Mouse (Mus musculus) liver, embryonic 12.5 days (tissue): Measurements from ENCODE around the gene Kifc1. TPM values are rescaled to one million over a fixed set of nuclear protein-coding genes. Genes with fewer than 3 reads are reported as not detected.

Source experiments
- ATAC-seq: fragments of 200-750 bp; cut with Nextera tagmentation; 2 replicates; pipeline ENCODE4 v1.8.0; 2017; ENCODE audit warnings: moderate number of reproducible peaks, mild to moderate bottlenecking, moderate library complexity
- H3K27ac ChIP-seq: fragments of 300-500 bp; sonication (generic); 2 replicates; pipeline ENCODE4 v1.5.1; 2016; ENCODE audit warnings: mild to moderate bottlenecking
- H3K27me3 ChIP-seq: fragments of 300-500 bp; sonication (generic); replicated peaks from 2 replicates; pipeline ENCODE4 v1.6.1; 2016; ENCODE audit warnings: mild to moderate bottlenecking, moderate library complexity
- H3K36me3 ChIP-seq: fragments of 300-500 bp; sonication (generic); 2 replicates; pipeline ENCODE4 v1.6.1; 2016; ENCODE audit warnings: mild to moderate bottlenecking, moderate library complexity
- H3K4me1 ChIP-seq: fragments of 300-500 bp; sonication (generic); 2 replicates; pipeline ENCODE4 v1.6.1; 2016
- H3K4me2 ChIP-seq: fragments of 300-500 bp; sonication (generic); 2 replicates; pipeline ENCODE4 v1.6.1; 2016; ENCODE audit warnings: mild to moderate bottlenecking, moderate library complexity
- H3K4me3 ChIP-seq: fragments of 300-500 bp; sonication (generic); 2 replicates; pipeline ENCODE4 v1.5.1; 2016; ENCODE audit warnings: mild to moderate bottlenecking, moderate library complexity
- H3K9ac ChIP-seq: fragments of 300-500 bp; sonication (generic); 2 replicates; pipeline ENCODE4 v1.6.1; 2016; ENCODE audit warnings: mild to moderate bottlenecking, moderate library complexity
- H3K9me3 ChIP-seq: fragments of 300-500 bp; sonication (generic); replicated peaks from 2 replicates; pipeline ENCODE4 v1.6.1; 2016; ENCODE audit warnings: mild to moderate bottlenecking, moderate library complexity
- WGBS: fragments of 180-500 bp; shearing (Covaris S2); methylation state at CpG from one replicate; pipeline ENCODE4 v1.1.7; 2016; ENCODE audit not compliant: insufficient replicate concordance; 5-methylcytosine and 5-hydroxymethylcytosine counted together
- polyA plus RNA-seq: library from polyadenylated mRNA; unstranded; fragments of >200 nt; fragmentation: Nextera tagmentation; extraction: Ambion mirVana; gene quantifications from 2 replicates; pipeline ENCODE4 v1.2.1, GENCODE M21; 2016

Gene Kifc1
- polyA plus RNA-seq, 1 experiment from 2014 or later, result 6.0 TPM

DNA sequence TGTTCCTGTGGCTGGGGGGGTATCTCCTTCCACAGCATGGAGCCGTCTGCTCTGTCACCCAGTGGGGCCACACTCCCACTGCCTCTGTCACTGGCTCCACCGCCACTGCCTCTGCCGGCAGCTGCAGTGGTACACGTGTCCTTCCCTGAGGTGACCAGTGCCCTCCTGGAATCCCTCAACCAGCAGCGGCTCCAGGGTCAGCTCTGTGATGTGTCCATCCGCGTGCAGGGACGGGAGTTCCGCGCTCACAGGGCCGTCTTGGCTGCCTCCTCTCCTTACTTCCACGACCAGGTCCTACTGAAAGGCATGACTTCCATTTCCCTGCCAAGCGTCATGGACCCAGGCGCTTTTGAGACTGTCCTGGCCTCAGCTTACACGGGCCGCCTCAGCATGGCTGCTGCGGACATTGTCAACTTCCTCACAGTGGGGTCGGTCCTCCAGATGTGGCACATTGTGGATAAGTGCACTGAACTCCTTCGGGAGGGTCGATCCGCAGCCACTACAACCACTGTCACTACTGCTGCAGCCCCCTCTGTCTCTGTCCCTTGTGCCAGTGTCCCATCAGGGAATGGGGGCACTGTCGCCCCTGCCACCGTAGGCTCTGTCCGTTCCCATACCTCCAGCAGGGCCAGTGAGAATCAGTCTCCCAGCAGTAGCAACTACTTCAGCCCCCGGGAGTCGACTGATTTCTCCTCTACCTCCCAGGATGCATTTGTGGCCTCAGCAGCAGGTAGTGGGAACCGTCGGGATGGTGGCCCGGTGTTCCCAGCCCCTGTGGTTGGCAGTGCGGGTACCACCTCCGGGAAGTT lies 26.6 kb upstream of the Kifc1 start:
- Histone ChIP-seq H3K4me3 (peak overlapping the region; percentile 74), H3K27me3 (no peaks in the 10 kb centered on the region), H3K9me3 (peaks cover 18% of the 10 kb centered on the region), H3K9ac (peak overlapping the region; percentile 82), H3K36me3 (peaks cover 51% of the 10 kb centered on the region), H3K27ac (peak overlapping the region; percentile 91), H3K4me1 (peaks cover 70% of the 10 kb centered on the region), H3K4me2 (peak overlapping the region; percentile 97)
- 80% methylated on average over 31 of the region's 31 CpGs for WGBS
- ATAC-seq, result no peak

DNA sequence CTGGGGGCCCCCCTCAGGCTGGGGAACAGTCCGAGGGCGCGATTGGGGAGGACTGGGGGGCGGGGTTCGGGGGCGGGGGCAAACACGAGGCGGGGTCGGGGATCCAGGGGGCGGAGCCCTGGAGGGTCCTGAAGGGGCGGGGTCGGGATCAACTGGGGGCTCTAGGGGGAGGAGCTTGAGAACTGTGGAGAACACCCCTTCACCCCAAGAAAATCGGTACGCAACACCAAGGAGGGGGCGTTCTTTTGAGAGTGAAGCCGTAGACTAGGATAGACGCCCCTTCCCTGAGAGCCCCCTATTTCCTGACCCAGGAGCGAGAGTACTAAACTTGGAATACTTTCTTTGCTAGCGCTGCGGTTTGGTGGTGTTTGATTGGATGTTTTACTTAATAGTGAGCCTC lies 25.8 kb upstream of the Kifc1 start:
- Histone ChIP-seq H3K9me3 (peaks cover 18% of the 10 kb centered on the region), H3K9ac (peak overlapping the region; percentile 82), H3K4me1 (peaks cover 66% of the 10 kb centered on the region), H3K4me3 (peak overlapping the region; percentile 74), H3K27me3 (no peaks in the 10 kb centered on the region), H3K27ac (peak overlapping the region; percentile 87), H3K36me3 (peaks cover 59% of the 10 kb centered on the region), H3K4me2 (peak overlapping the region; percentile 97)
- ATAC-seq, result no peak
- WGBS, result 4% methylated on average over 16 of the region's 20 CpGs

DNA sequence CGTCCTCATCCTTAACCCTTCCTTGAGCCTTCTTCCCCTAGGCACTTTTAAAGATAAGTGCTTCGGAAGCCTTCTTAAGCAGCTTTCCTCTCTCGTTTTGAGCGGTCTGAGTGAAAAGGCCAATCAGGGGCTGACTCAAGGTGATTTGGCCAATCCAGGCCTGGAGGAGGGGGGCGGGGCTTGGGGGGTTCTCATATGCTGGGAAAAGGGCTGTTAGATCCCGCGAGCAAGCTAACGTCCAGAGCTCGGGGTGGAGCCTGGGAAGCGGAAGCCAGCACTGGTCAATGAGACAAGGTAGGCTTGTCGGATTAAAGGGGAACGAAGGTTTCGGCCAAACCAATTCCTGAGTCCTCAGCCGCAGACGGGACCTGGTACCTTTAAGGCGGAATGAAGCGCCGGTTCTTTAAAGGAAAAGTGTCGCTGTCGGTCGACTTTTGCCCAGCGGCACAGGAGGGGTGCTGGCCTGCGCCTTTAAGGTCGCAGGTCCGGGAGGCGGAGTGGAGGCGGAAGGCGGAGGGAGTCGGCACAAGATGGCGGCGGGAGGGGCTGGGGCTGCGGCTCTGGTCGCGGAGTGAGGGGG lies 25.3 kb upstream of the Kifc1 start, which contains the start of the genes Tapbp and Zbtb22:
Gene Tapbp, plus strand, starts transcription at position 229 of the 580 bp plus-strand sequence.
Gene Zbtb22, plus strand, starts transcription at position 234 of the 580 bp plus-strand sequence.
- Histone ChIP-seq H3K4me1 (peaks cover 65% of the 10 kb centered on the region), H3K27me3 (no peaks in the 10 kb centered on the region), H3K9ac (peak within 1 kb of the TSS; percentile 82), H3K27ac (peak within 1 kb of the TSS; percentile 87), H3K4me3 (peak within 1 kb of the TSS; percentile 74), H3K36me3 (peaks cover 64% of the 10 kb centered on the region), H3K9me3 (peaks cover 18% of the 10 kb centered on the region), H3K4me2 (peak within 1 kb of the TSS; percentile 97)
- under 1% methylated on average over 33 of the region's 34 CpGs for WGBS
- peak; percentile 86 for ATAC-seq

DNA sequence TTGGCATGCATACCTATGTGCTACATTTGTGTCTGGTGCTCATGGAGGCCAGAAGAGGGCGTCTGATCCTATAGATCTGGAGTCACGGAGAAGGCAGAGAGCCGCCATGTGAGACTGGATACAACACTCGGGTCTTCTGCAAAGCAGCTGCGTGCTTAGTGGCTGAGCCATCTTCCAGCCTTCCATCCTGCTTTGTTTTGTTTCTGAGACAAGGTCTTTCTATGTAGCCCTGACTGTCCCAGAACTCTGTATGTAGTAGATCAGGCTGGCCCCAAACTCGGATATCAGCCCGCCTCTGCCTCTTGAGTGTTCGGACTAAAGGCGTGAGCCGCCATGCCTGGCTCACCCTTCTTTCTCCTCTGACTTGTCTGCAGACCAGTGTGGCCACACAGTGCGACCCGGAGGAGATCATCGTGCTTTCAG lies 24.5 kb upstream of the Kifc1 start:
- Histone ChIP-seq H3K4me1 (peaks cover 70% of the 10 kb centered on the region), H3K36me3 (peaks cover 68% of the 10 kb centered on the region)

DNA sequence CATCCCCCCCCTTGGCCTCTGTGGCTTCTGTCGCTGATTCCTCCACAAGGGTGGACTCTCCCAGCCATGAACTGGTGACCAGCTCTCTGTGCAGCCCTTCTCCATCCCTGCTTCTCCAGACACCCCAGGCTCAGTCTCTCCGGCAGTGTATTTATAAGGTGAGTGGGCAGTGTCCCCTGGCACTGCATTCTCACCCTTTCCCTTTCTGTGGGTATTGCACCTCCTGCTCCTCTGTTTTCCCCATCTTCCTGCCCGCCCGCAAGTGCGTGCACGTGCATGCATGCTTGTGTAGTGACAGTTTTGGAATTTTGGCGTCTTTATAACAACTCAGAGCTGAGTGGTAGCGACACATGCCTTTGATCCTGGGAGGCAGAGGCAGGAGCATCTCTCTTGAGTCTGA lies 23.4 kb upstream of the Kifc1 start:
- ATAC-seq, result no peak
- Histone ChIP-seq H3K27me3 (no peaks in the 10 kb centered on the region), H3K36me3 (peaks cover 68% of the 10 kb centered on the region), H3K9me3 (peaks cover 18% of the 10 kb centered on the region), H3K27ac (0 out of 2 replicates have a peak overlapping the region, but pooled peaks have one; percentile 7), H3K9ac (no peak overlapping the region), H3K4me2 (no peak overlapping the region), H3K4me3 (no peak overlapping the region), H3K4me1 (peaks cover 66% of the 10 kb centered on the region)
- 84% methylated on average over 8 of the region's 8 CpGs for WGBS

More for the DNA sequence above, 24.5 kb upstream of the Kifc1 start:
- Histone ChIP-seq H3K4me3 (peak overlapping the region; percentile 74), H3K27ac (peak overlapping the region; percentile 87), H3K9ac (peak overlapping the region; percentile 82), H3K27me3 (no peaks in the 10 kb centered on the region), H3K4me2 (peak overlapping the region; percentile 97), H3K9me3 (peaks cover 18% of the 10 kb centered on the region)
- WGBS, result 71% methylated on average over 13 of the region's 13 CpGs
- no peak for ATAC-seq

DNA sequence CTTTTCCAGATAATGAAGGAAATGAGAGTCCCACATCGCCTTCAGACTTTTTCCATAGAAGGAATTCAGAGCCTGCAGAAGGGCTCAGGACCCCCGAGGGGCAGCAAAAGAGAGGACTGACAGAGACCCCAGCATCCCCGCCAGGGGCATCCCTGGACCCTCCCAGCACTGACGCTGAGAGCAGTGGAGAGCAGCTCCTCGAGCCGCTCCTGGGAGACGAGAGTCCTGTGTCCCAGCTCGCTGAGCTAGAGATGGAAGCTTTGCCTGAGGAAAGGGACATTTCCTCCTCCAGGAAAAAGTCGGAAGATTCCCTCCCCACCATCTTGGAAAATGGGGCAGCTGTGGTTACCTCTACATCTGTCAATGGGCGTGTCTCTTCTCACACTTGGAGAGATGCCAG lies 22.8 kb upstream of the Kifc1 start:
- H3K9ac ChIP-seq, result no peak overlapping the region
- peaks cover 65% of the 10 kb centered on the region for H3K36me3 ChIP-seq
- no peak overlapping the region for H3K4me2 ChIP-seq
- 85% methylated on average over 10 of the region's 10 CpGs for WGBS
- no peaks in the 10 kb centered on the region for H3K27me3 ChIP-seq
- peaks cover 16% of the 10 kb centered on the region for H3K9me3 ChIP-seq
- no peak overlapping the region for H3K4me3 ChIP-seq
- no peak for ATAC-seq
- peaks cover 66% of the 10 kb centered on the region for H3K4me1 ChIP-seq
- peak overlapping the region; percentile 7; the same call in 1 of the 2 replicates for H3K27ac ChIP-seq

DNA sequence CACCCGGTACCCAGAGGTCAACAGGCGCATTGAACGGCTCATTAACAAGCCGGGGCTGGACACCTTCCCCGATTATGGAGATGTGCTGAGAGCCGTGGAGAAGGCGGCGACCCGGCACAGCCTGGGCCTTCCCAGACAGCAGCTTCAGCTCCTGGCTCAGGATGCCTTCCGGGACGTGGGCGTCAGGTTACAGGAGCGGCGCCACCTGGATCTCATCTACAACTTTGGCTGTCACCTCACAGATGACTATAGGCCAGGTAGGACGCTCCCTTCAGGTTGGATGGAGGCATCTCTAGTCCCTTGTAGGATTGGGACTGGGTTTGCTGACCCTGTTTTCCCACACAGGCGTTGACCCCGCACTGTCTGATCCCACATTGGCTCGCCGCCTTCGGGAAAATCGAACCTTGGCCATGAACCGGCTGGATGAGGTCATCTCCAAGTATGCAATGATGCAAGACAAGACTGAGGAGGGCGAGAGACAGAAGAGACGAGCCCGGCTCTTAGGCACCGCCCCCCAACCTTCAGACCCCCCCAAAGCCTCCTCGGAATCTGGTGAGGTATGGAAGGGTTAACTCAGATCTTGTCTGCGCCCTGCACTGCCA lies 21.5 kb upstream of the Kifc1 start:
- H3K27me3 ChIP-seq, result no peaks in the 10 kb centered on the region
- peaks cover 65% of the 10 kb centered on the region for H3K4me1 ChIP-seq
- H3K9ac ChIP-seq, result no peak overlapping the region
- no peak overlapping the region for H3K4me3 ChIP-seq
- no peak for ATAC-seq
- peaks cover 51% of the 10 kb centered on the region for H3K36me3 ChIP-seq
- H3K4me2 ChIP-seq, result no peak overlapping the region
- no peak overlapping the region for H3K27ac ChIP-seq
- peaks cover 2% of the 10 kb centered on the region; the same call in 1 of the 2 replicates for H3K9me3 ChIP-seq
- 92% methylated on average over 28 of the region's 28 CpGs for WGBS

DNA sequence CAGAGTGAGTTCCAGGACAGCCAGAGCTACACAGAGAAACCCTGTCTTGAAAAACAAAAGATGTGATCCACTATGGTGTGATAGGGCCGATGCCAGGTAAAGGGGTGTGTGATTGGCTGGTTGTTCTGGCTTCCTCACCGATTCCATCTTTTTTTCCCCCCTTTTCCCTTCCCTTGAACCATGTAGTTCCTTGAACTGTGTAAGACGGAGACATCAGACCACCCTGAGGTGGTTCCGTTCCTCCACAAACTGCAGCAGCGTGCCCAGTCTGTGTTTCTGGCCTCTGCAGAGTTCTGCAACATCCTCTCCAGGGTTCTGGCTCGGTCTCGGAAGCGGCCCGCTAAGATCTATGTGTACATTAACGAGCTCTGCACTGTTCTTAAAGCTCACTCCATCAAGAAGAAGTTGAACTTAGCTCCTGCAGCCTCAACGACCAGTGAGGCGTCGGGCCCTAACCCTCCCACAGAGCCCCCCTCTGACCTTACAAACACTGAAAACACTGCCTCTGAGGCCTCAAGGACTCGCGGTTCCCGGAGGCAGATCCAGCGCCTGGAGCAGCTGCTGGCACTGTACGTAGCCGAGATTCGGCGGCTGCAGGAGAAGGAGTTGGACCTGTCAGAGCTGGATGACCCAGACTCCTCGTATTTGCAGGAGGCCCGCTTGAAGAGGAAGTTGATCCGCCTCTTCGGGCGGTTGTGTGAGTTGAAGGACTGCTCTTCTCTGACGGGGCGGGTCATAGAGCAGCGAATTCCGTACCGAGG lies 20.8 kb upstream of the Kifc1 start:
- Histone ChIP-seq H3K4me3 (no peak overlapping the region), H3K36me3 (peaks cover 49% of the 10 kb centered on the region), H3K27me3 (no peaks in the 10 kb centered on the region), H3K27ac (no peak overlapping the region; the same call in 1 of the 2 replicates), H3K9me3 (no peaks in the 10 kb centered on the region), H3K9ac (no peak overlapping the region), H3K4me2 (no peak overlapping the region), H3K4me1 (peaks cover 59% of the 10 kb centered on the region)
- 85% methylated on average over 31 of the region's 31 CpGs for WGBS
- ATAC-seq, result no peak

DNA sequence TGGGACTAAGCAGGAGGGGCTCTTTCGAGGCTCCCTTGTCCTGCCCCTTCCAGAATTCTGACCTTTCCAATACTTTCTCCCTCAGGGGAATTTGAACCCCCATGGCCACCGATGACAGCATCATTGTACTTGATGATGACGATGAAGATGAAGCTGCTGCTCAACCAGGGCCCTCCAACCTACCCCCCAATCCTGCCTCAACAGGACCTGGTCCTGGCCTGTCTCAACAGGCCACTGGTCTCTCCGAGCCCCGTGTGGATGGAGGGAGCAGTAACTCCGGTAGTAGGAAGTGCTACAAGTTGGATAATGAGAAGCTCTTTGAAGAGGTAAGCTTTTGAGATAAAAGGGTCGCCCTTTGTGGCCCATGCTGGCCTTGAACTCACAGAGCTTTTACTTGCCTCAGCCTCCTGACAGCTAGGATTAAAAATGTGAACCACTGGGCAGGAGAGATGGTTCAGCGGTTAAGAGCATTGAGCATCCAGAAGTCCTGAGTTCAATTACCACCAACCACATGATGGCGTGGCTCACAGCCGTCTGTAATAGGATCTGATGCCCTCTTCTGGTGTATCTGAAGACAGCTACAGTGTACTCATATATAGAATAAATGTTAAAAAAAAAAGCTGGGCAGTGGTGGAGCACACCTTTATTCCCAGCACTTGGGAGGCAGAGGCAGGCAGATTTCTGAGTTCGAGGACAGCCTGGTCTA lies 20.0 kb upstream of the Kifc1 start:
- no peaks in the 10 kb centered on the region for H3K9me3 ChIP-seq
- H3K4me3 ChIP-seq, result peak overlapping the region; percentile 80
- WGBS, result 44% methylated on average over 11 of the region's 11 CpGs
- no peaks in the 10 kb centered on the region for H3K27me3 ChIP-seq
- peak overlapping the region; percentile 98 for H3K4me2 ChIP-seq
- H3K4me1 ChIP-seq, result peaks cover 59% of the 10 kb centered on the region
- peak overlapping the region; percentile 90 for H3K9ac ChIP-seq
- ATAC-seq, result no peak
- peak overlapping the region; percentile 91 for H3K27ac ChIP-seq
- peaks cover 49% of the 10 kb centered on the region for H3K36me3 ChIP-seq

DNA sequence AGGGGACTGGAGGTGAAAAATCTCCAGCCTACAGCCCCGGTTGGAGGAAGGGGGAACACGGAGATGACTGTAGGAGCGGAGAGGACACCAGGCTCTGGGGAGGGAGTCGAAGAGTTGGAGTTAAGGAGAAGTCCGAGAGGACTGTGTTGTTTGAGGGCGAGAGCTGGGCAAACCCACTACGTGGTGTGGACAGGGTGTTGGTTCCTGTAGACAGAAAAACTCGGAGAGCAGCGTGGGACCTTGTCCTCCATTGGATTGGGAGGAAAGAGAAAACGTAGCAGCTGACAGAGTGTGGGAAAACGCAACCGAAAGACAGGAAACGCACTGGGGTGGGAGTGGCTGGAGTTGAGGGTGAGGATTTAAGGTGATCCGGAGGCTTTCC lies 19.4 kb upstream of the Kifc1 start:
- Histone ChIP-seq H3K4me2 (peak overlapping the region; percentile 98), H3K27ac (peak overlapping the region; percentile 91), H3K4me3 (peak overlapping the region; percentile 80), H3K9me3 (no peaks in the 10 kb centered on the region), H3K36me3 (peaks cover 45% of the 10 kb centered on the region), H3K9ac (peak overlapping the region; percentile 90), H3K4me1 (peaks cover 56% of the 10 kb centered on the region), H3K27me3 (no peaks in the 10 kb centered on the region)
- under 1% methylated on average over 14 of the region's 14 CpGs for WGBS
- ATAC-seq, result no peak
